Mouse (Mus musculus) intestine, embryonic 16.5 days (tissue): ENCODE measurements around the gene Phf13. TPM values are rescaled to one million over a fixed set of nuclear protein-coding genes. Genes with fewer than 3 reads are reported as not detected.

Source experiments
- ATAC-seq: fragments of 200-750 bp; cut with Nextera tagmentation; 2 replicates; pipeline ENCODE4 v1.8.0; 2017; ENCODE audit warnings: moderate TSS enrichment, moderate library complexity
- H3K27ac ChIP-seq: fragments of 300-500 bp; sonication (generic); 2 replicates; pipeline ENCODE4 v1.5.1; 2014; ENCODE audit warnings: mild to moderate bottlenecking, low read length
- H3K27me3 ChIP-seq: fragments of 300-500 bp; sonication (generic); replicated peaks from 2 replicates; pipeline ENCODE4 v1.6.1; 2014; ENCODE audit warnings: low read length, control low read depth, mixed read lengths; ENCODE audit not compliant: control insufficient read depth, insufficient read depth
- H3K36me3 ChIP-seq: fragments of 300-500 bp; sonication (generic); 2 replicates; pipeline ENCODE4 v1.6.1; 2014; ENCODE audit warnings: low read length, control low read depth; ENCODE audit not compliant: control insufficient read depth, insufficient read depth
- H3K4me1 ChIP-seq: fragments of 300-500 bp; sonication (generic); 2 replicates; pipeline ENCODE4 v1.6.1; 2014; ENCODE audit warnings: low read length, control low read depth, mixed read lengths; ENCODE audit not compliant: control insufficient read depth, insufficient read depth
- H3K4me2 ChIP-seq: fragments of 300-500 bp; sonication (generic); 2 replicates; pipeline ENCODE4 v1.6.1; 2014; ENCODE audit warnings: low read depth, low read length, control low read depth
- H3K4me3 ChIP-seq: fragments of 300-500 bp; sonication (generic); 2 replicates; pipeline ENCODE4 v1.5.1; 2014; ENCODE audit warnings: mild to moderate bottlenecking, low read length
- H3K9ac ChIP-seq: fragments of 300-500 bp; sonication (generic); 2 replicates; pipeline ENCODE4 v1.6.1; 2014; ENCODE audit warnings: low read depth, low read length
- H3K9me3 ChIP-seq: fragments of 300-500 bp; sonication (generic); 2 replicates; pipeline ENCODE4 v1.6.1; 2016; ENCODE audit warnings: low read length, control low read depth; ENCODE audit not compliant: control insufficient read depth
- WGBS: fragments of 180-500 bp; shearing (Covaris S2); extraction: QIAGEN DNeasy Blood & Tissue Kit; methylation state at CpG from one replicate; pipeline ENCODE4 v1.1.7; 2014; 5-methylcytosine and 5-hydroxymethylcytosine counted together
- polyA plus RNA-seq: library from polyadenylated mRNA; unstranded; fragments of >200 nt; fragmentation: Nextera tagmentation; extraction: Ambion mirVana; gene quantifications from 2 replicates; pipeline ENCODE4 v1.2.1, GENCODE M21; 2015

The Phf13 gene
- polyA plus RNA-seq, 1 experiment from 2014 or later: 16.7 TPM

DNA sequence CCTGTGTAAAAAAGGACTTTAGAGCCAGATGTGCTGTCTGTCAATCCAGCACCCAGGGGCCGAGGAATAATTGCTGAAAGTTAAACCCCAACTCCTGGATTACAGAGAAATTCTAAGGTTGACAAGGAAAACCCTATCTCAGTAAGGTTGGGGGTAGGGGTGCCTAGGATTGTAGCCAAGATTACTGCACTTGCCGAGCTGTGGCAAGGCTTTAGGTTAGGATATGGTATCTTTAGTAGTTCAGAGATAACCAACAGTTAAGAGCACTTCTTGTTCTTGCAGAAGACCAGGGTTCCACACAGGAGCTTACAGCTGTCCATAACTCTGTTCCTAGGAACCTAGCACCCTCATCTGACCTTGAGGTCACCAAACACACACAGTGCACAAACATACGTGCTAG lies 1.6 kb upstream of the Phf13 start:
- no peak overlapping the region for H3K9ac ChIP-seq
- H3K9me3 ChIP-seq: no peaks in the 10 kb centered on the region
- H3K27ac ChIP-seq: no peak overlapping the region
- H3K4me2 ChIP-seq: no peak overlapping the region
- ATAC-seq: no peak
- no peaks in the 10 kb centered on the region for H3K36me3 ChIP-seq
- no peaks in the 10 kb centered on the region for H3K27me3 ChIP-seq
- peaks cover 21% of the 10 kb centered on the region for H3K4me1 ChIP-seq
- WGBS: 66% methylated on average over 3 of the region's 3 CpGs
- H3K4me3 ChIP-seq: no peak overlapping the region

DNA sequence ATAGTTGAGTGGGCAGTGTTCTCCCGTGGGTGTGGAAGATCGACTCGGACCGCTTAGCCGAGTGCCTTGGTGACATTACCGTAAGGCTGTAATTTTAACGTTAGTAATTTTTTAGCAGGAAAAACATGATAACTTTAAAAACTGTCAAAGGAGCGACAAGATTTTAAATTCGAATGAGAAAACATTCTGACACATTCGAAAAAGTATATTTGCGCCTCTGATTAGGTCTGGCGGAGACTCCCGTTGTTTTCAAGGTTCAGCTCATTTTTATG lies 829 bp upstream of the Phf13 start:
- Histone ChIP-seq H3K4me3 (peak overlapping the region; percentile 98), H3K36me3 (peaks cover 4% of the 10 kb centered on the region), H3K4me2 (peak overlapping the region; percentile 60), H3K27ac (peak overlapping the region; percentile 88), H3K4me1 (peaks cover 21% of the 10 kb centered on the region), H3K27me3 (no peaks in the 10 kb centered on the region), H3K9ac (peak overlapping the region; percentile 88), H3K9me3 (no peaks in the 10 kb centered on the region)
- 3% methylated on average over 13 of the region's 13 CpGs for WGBS
- no peak for ATAC-seq

DNA sequence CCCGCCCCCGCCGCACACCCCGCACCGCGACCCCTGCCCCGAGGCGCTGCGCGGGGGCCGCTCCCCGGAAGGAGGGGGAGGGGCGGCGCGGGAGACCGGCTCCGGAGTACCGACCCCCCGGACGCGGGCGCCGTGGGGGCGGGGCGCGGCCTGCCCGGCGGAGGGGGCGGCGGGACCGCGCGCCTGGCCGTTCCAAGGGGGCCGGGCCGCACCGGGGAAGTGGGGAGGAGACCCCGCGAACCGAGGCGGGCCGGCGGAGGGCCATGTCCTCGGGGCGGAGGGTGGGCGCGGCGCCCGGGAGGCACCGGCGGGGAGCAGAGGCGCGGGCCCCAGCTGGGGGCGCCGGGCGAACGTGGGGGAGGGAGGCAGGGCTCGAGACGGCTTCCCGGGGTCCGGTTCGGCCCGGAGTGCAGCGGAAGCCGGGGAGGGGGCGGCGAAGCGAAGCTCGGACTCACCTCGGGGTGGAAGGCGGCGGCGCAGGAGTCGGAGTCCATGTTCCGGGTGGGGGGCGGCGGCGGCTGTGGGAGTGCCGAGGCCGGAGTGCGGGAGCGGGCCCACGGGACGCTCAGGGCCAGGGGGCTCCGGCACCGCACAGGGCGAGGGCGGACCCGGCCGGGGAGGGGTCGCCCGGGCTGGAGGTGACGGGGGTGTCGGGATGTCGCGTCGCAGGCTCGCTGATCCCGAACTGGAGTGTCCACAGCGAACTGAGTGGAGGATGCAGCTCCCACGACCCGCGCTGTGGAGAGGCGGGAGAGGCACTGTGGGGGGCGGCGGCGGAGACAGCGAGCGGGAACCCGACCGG lies 486 bp downstream of the Phf13 start:
- H3K4me2 ChIP-seq: peak overlapping the region; percentile 88
- H3K27ac ChIP-seq: peak overlapping the region; percentile 82
- H3K4me3 ChIP-seq: peak overlapping the region; percentile 98
- H3K36me3 ChIP-seq: peaks cover 14% of the 10 kb centered on the region
- peak; percentile 34 for ATAC-seq
- H3K4me1 ChIP-seq: peaks cover 21% of the 10 kb centered on the region
- H3K9me3 ChIP-seq: no peaks in the 10 kb centered on the region
- H3K27me3 ChIP-seq: no peaks in the 10 kb centered on the region
- WGBS: under 1% methylated on average over 100 of the region's 111 CpGs
- H3K9ac ChIP-seq: peak overlapping the region; percentile 91

DNA sequence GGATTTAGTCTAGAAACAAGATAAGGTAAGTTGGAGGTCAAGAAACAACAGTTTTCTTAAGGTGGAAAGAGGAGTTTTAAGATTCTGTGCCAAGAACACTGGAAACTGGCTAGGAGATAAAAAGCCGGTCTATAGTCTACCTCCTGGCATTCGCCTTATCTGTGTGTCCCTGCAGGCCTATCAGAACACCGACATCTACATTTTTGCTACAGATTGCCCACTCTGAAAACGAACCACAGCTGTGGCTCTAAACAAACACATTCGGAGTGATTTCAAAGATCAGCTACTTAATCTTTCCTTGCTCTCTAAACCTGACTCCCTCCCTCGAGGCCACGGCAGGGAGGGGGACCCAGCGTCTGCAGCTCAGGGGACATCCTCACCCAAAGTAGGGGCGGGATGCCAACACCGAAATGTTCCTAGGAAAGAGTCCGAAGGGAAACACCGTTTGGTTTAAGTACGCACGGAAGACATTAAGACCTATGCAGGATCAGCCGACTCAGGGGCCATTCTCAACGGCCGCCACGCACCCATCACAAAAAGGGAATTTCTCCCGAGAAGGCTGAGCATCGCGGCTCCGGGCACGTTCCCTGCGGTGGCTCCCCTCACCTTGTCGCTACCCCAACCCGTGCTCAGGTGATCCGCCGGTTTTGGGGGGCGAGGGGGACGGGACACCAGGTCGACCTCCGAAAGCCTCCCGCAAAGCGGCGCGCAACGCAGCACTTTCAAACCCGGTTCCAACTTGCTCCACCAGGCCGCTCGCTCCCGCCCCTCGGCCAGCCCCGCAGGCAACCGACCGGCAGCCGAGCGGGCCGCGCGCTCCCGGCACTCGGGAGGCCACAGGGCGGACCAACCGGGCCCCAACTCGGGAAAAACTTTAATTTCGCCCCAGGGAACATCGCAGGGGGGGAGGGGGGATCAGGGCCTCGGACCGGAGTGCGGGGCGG lies 1.6 kb downstream of the Phf13 start:
- Histone ChIP-seq H3K4me2 (peak overlapping the region; percentile 88), H3K4me3 (peak overlapping the region; percentile 98), H3K9me3 (no peaks in the 10 kb centered on the region), H3K27me3 (no peaks in the 10 kb centered on the region), H3K4me1 (peaks cover 21% of the 10 kb centered on the region), H3K27ac (peak overlapping the region; percentile 82), H3K9ac (peak overlapping the region; percentile 91), H3K36me3 (peaks cover 14% of the 10 kb centered on the region)
- 2% methylated on average over 61 of the region's 61 CpGs for WGBS
- ATAC-seq: no peak

DNA sequence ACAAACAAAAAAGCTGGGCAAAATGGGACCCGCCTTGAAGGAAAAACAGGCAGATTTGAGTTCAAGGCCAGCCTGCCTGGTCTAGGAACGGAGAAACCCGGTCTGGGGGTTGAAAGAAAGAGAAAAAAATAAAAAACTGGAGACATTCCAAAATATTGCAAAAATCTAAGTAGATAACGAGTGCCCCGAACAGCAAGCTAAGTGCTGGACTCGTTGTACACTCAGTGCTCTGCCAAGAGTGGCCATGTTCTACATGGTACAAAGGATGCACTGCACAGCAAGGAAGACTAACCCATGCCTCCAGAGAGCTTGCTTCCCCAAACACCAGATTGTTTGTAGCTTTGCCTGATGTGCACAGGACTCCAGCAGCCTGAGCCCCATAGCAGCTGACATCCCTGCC lies 3.0 kb downstream of the Phf13 start:
- H3K4me1 ChIP-seq: peaks cover 25% of the 10 kb centered on the region
- H3K27me3 ChIP-seq: no peaks in the 10 kb centered on the region
- no peak for ATAC-seq
- H3K9ac ChIP-seq: no peak overlapping the region
- H3K9me3 ChIP-seq: no peaks in the 10 kb centered on the region
- WGBS: 71% methylated on average over 6 of the region's 6 CpGs
- H3K36me3 ChIP-seq: peaks cover 14% of the 10 kb centered on the region
- H3K4me2 ChIP-seq: no peak overlapping the region
- no peak overlapping the region for H3K27ac ChIP-seq
- no peak overlapping the region for H3K4me3 ChIP-seq

DNA sequence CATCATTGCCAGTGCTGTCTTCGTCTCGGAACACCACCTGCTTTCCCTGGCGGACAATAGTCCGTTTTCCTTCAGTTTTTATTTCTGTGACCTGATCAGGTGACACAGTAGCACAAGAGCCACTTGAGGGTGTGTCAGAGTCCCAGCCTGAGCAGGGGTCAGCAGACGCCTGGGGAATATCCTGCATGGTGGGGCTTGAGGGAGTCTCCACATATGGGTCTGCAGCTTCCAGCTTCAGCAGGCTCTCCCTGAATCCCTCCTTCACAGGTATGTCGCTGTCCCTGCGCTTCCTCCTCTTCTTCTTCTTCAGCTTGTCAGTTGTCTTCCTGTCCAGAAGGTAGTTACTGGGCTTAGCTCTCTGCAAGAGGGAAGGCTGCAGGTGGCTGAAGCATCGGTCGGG lies 4.0 kb downstream of the Phf13 start:
- peaks cover 25% of the 10 kb centered on the region for H3K4me1 ChIP-seq
- no peaks in the 10 kb centered on the region for H3K9me3 ChIP-seq
- 87% methylated on average over 9 of the region's 9 CpGs for WGBS
- no peak overlapping the region for H3K9ac ChIP-seq
- peaks cover 14% of the 10 kb centered on the region for H3K36me3 ChIP-seq
- H3K4me3 ChIP-seq: no peak overlapping the region
- H3K4me2 ChIP-seq: no peak overlapping the region
- H3K27ac ChIP-seq: no peak overlapping the region
- ATAC-seq: no peak
- no peaks in the 10 kb centered on the region for H3K27me3 ChIP-seq

DNA sequence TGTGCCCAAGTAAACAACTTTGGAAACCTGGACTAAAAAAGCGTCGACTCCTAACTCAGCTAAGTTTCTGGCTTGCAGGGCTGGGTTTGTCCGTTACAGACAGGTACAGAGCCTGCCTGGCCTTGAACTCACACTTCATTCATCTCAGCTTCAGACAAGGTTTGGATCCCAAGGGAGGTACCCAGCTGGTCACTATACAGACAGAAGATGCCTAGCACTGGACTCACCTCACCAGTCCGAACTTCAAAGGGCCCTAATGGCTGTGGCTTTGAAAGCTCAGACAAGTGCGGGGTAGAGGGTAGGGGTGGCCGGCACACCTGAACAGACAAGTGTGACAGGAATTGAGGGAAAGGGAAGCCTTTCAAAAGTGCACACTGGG lies 7.0 kb downstream of the Phf13 start:
- H3K36me3 ChIP-seq: peaks cover 14% of the 10 kb centered on the region
- H3K27ac ChIP-seq: peak overlapping the region; percentile 90
- no peaks in the 10 kb centered on the region for H3K27me3 ChIP-seq
- peaks cover 35% of the 10 kb centered on the region for H3K4me1 ChIP-seq
- peak; percentile 11; the same call in 1 of the 2 replicates for ATAC-seq
- WGBS: 28% methylated on average over 6 of the region's 6 CpGs
- H3K9ac ChIP-seq: peak overlapping the region; percentile 97
- H3K4me2 ChIP-seq: peak overlapping the region; percentile 57
- H3K9me3 ChIP-seq: no peaks in the 10 kb centered on the region
- peak overlapping the region; percentile 97 for H3K4me3 ChIP-seq

DNA sequence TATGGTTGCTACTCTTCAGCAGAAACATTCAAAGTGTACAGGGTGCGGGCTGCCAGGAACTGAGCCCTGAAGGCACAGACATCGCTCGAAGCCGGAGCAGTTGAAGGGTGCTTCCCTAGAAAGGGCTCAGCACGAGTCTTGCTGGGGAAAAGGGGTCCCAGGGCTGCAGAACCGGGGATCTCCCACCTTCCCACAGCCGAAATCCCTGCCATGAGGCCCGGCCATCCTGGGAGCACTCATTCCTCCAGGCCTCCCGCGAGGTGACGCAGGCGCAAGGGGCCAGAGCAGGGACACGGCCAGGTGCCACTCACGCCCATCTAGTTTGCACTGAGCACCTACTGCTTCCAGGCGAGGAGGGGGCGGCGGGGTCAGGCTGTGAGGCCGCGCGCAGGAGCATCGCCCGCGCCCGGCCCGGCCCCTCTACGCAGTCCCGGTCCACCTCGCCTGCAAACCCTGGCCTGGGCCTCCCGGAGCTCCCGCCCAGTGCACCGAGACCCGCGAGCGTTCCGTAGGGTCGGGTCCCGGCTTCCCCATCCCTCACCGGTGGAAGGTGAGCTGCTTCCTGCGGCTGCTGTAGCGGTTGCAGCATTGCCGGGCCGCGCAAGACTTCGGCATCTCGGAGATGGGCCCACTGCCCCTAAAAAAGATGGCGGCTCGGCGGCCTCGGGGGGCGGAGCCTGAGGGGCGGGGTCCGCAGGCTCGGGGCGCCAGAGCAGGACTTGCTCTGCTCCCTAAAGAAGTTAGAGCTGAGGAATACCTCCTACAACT lies 7.5 kb downstream of the Phf13 start, which contains the start of gene Thap3:
Gene Thap3, minus strand, starts transcription at position 656 of the 768 bp plus-strand sequence.
- Histone ChIP-seq H3K4me2 (peak within 1 kb of the TSS; percentile 57), H3K9me3 (no peaks in the 10 kb centered on the region), H3K4me3 (peak within 1 kb of the TSS; percentile 97), H3K4me1 (peaks cover 30% of the 10 kb centered on the region), H3K9ac (peak within 1 kb of the TSS; percentile 97), H3K27me3 (no peaks in the 10 kb centered on the region), H3K36me3 (peaks cover 14% of the 10 kb centered on the region), H3K27ac (peak within 1 kb of the TSS; percentile 90)
- under 1% methylated on average over 54 of the region's 54 CpGs for WGBS
- ATAC-seq: peak; percentile 80

DNA sequence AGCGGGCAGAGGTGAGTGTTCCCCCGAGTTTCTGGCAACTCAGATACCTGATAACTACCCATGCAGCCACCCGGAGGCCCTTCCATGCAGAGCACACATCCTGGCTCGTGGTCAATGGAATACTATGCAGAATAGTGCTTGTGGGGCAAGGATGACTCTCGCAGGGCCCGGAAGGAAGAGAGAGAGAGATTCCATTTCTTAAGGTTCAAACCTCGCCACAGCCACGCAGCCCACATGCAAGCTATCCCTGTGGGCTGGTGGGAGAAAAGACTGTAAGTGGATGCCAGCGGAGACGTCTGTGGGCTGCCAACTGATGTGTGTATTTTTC lies 8.1 kb downstream of the Phf13 start:
- peaks cover 14% of the 10 kb centered on the region for H3K36me3 ChIP-seq
- peak overlapping the region; percentile 97 for H3K4me3 ChIP-seq
- peak overlapping the region; percentile 97 for H3K9ac ChIP-seq
- H3K4me1 ChIP-seq: peaks cover 25% of the 10 kb centered on the region
- 26% methylated on average over 10 of the region's 10 CpGs for WGBS
- no peak for ATAC-seq
- H3K9me3 ChIP-seq: no peaks in the 10 kb centered on the region
- H3K4me2 ChIP-seq: peak overlapping the region; percentile 57
- no peaks in the 10 kb centered on the region for H3K27me3 ChIP-seq
- H3K27ac ChIP-seq: peak overlapping the region; percentile 90
